Mouse (Mus musculus) E14TG2a.4 (cell line): ENCODE data around the gene Ddx51.

Experiments used
- CTCF ChIP-seq: conservative IDR thresholded peaks from 2 replicates; pipeline ENCODE4 v1.5.1; 2014; ENCODE audit warnings: low read length
- NANOG ChIP-seq: IDR thresholded peaks from 2 replicates; pipeline ENCODE4 v1.6.1; 2014; ENCODE audit warnings: borderline replicate concordance, low read length, mixed read lengths

- TF ChIP-seq NANOG (no peak), CTCF (no peak)
These were observed 43.4 kb upstream of the Ddx51 start for GRCm38 (mm10) chr5:110609868-110610267.
